Mouse (Mus musculus): ENCODE data around the gene Fbxw9. TPM values are rescaled to one million over a fixed set of nuclear protein-coding genes. Genes with fewer than 3 reads are reported as not detected.

Fbxw9 gene
- total and polyA plus RNA-seq, 3 experiments: 10.6 to 13.9 TPM; not detected in 1

GRCm38 (mm10) chr8:85071514-85072281 is 11.8 kb downstream of the Fbxw9 start, which contains the start of gene Dhps (continued):
- TF ChIP-seq GABPA (IDR thresholded peaks at IDR 0.05; ENCODE audit: low read depth, low read length): no peak
- TF ChIP-seq ZNF384 (IDR thresholded peaks at IDR 0.05; ENCODE audit: low read depth, low read length): no peak
- peak; percentile 81 for TF ChIP-seq TBP (IDR thresholded peaks at IDR 0.05; ENCODE audit: low read depth, low read length)
- no peak for TF ChIP-seq RCOR1 (IDR thresholded peaks at IDR 0.05; ENCODE audit: low read depth, low read length)
- TF ChIP-seq MAZ (IDR thresholded peaks at IDR 0.05; ENCODE audit: low read depth, low read length): peak; percentile 41; the same call in 1 of the 2 replicates
- TF ChIP-seq MAX (IDR thresholded peaks at IDR 0.05; ENCODE audit: low read length): peak; percentile 94

- Histone ChIP-seq H3K4me3 (ENCODE audit: control insufficient read depth in 1 of 2, insufficient read depth in 1 of 2, low read depth in 2 of 2, low read length in 2 of 2) (peak overlapping the region; percentile 86 to 90), H3K36me3 (ENCODE audit: control insufficient read depth in 1 of 2, insufficient read depth in 2 of 2, low read length in 2 of 2) (peaks cover under 1 to 8% of the 10 kb centered on the region in 2 experiments; a peak in 3 of 4 replicates), H3K9me3 (replicated peaks; ENCODE audit: insufficient read depth, low read length) (no peaks in the 10 kb centered on the region), H3K79me2 (ENCODE audit: control insufficient read depth, insufficient read depth, low read length, poor library complexity) (peaks cover 15% of the 10 kb centered on the region), H3K4me1 (ENCODE audit: control insufficient read depth in 1 of 2, insufficient read depth in 2 of 2, low read length in 2 of 2) (peaks cover 2 to 12% of the 10 kb centered on the region in 2 experiments; a peak in 3 of 4 replicates), H3K27me3 (ENCODE audit: control insufficient read depth in 1 of 2, insufficient read depth in 2 of 2, low read length in 2 of 2) (no peaks in the 10 kb centered on the region), H3K27ac (ENCODE audit: control insufficient read depth, low read depth, low read length) (peak overlapping the region; percentile 87), H3K9ac (ENCODE audit: control insufficient read depth, low read depth, low read length, poor library complexity, severe bottlenecking) (peak overlapping the region; percentile 94)
- no peak for TF ChIP-seq ZMIZ1 (IDR thresholded peaks at IDR 0.05; ENCODE audit: low read depth, low read length)
- TF ChIP-seq MYC (IDR thresholded peaks at IDR 0.05; ENCODE audit: low read depth, low read length): 0 out of 2 replicates have a peak, but pooled peaks have one; percentile 18
- DNase-seq (ENCODE audit: low read depth, low spot score): peak; percentile 64
Observed at GRCm38 (mm10) chr8:85072364-85072929, 12.6 kb downstream of the Fbxw9 start.

GRCm38 (mm10) chr8:85073041-85073612 is 13.3 kb downstream of the Fbxw9 start:
- Histone ChIP-seq H3K27me3 (ENCODE audit: control insufficient read depth in 1 of 2, insufficient read depth in 2 of 2, low read length in 2 of 2) (no peaks in the 10 kb centered on the region), H3K4me1 (ENCODE audit: control insufficient read depth in 1 of 2, insufficient read depth in 2 of 2, low read length in 2 of 2) (peaks cover 2 to 12% of the 10 kb centered on the region in 2 experiments; a peak in 3 of 4 replicates), H3K9ac (ENCODE audit: control insufficient read depth, low read depth, low read length, poor library complexity, severe bottlenecking) (peak overlapping the region; percentile 26; the same call in 1 of the 2 replicates), H3K4me3 (ENCODE audit: control insufficient read depth in 1 of 2, insufficient read depth in 1 of 2, low read depth in 2 of 2, low read length in 2 of 2) (0 out of 4 replicates have a peak overlapping the region, but pooled peaks of 1 of the 2 experiments have one; percentile 12), H3K36me3 (ENCODE audit: control insufficient read depth in 1 of 2, insufficient read depth in 2 of 2, low read length in 2 of 2) (peaks cover 2 to 8% of the 10 kb centered on the region in 2 experiments), H3K9me3 (replicated peaks; ENCODE audit: insufficient read depth, low read length) (no peaks in the 10 kb centered on the region), H3K79me2 (ENCODE audit: control insufficient read depth, insufficient read depth, low read length, poor library complexity) (peaks cover 15% of the 10 kb centered on the region), H3K27ac (ENCODE audit: control insufficient read depth, low read depth, low read length) (no peak overlapping the region)
- no peak for DNase-seq (ENCODE audit: low read depth, low spot score)
- TF ChIP-seq ZKSCAN1 (IDR thresholded peaks at IDR 0.05; ENCODE audit: low read depth, low read length): no peak
- TF ChIP-seq SMC3 (IDR thresholded peaks at IDR 0.05; ENCODE audit: low read depth, low read length): no peak
- no peak for TF ChIP-seq POLR2AphosphoS5 (IDR thresholded peaks at IDR 0.05; ENCODE audit: borderline replicate concordance, low read depth, low read length)
- TF ChIP-seq TBP (IDR thresholded peaks at IDR 0.05; ENCODE audit: low read depth, low read length): no peak
- no peak for TF ChIP-seq JUND (IDR thresholded peaks at IDR 0.05; ENCODE audit: low read depth, low read length)
- TF ChIP-seq POLR2A (IDR thresholded peaks at IDR 0.05; ENCODE audit: control insufficient read depth in 1 of 2, insufficient read depth in 1 of 2, low read depth in 1 of 2, low read length in 2 of 2, poor library complexity in 1 of 2): no peak
- no peak for TF ChIP-seq BHLHE40 (IDR thresholded peaks at IDR 0.05; ENCODE audit: borderline replicate concordance, low read depth, low read length)
- no peak for TF ChIP-seq CHD2 (IDR thresholded peaks at IDR 0.05; ENCODE audit: low read length)
- TF ChIP-seq CTCF (IDR thresholded peaks at IDR 0.05 in 2 of 3, conservative IDR thresholded peaks at IDR 0.05 in 1 of 3; ENCODE audit: control insufficient read depth in 1 of 3, insufficient read depth in 1 of 3, low read depth in 2 of 3, low read length in 3 of 3, poor library complexity in 1 of 3, severe bottlenecking in 1 of 3): no peak
- TF ChIP-seq ZNF384 (IDR thresholded peaks at IDR 0.05; ENCODE audit: low read depth, low read length): no peak
- TF ChIP-seq MYB (IDR thresholded peaks at IDR 0.05; ENCODE audit: low read depth, low read length): no peak
- TF ChIP-seq ELF1 (IDR thresholded peaks at IDR 0.05; ENCODE audit: low read depth, low read length): no peak
- no peak for TF ChIP-seq MEF2A (IDR thresholded peaks at IDR 0.05; ENCODE audit: extremely low read depth, insufficient replicate concordance, low read depth, low read length, poor library complexity, severe bottlenecking)
- no peak for TF ChIP-seq NRF1 (IDR thresholded peaks at IDR 0.05; ENCODE audit: insufficient read depth, low read depth, low read length, poor library complexity, severe bottlenecking)
